Mouse (Mus musculus): ENCODE data around the gene Gm20517.
A peak's percentile ranks its signal among the peaks of the same experiment; 100 is the strongest.
"Not testable (repeated sequence)": the region's sequence is repeated elsewhere in the genome, so short reads cannot be mapped to it uniquely, and the experiment has no call there.

The Gm20517 gene

DNA sequence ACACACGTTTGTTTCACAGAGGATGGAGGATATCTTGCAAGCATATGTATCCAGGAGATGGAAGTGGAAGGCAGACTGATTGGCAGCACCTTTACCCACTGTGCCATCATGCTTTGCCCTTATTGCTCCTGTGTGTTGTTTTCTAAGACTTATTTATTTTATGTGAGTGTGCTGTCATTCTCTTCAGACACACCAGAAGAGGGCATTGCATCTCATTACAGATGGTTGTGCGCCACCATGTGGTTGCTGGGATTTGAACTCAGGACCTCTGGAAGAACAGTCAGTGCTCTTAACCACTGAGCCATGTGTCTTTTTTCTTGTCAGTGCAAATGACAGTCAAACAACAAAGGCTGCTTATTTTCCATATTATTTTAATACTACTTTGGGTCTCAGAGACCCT, 16.4 kb downstream of the Gm20517 start:
- no peak for DNase-seq (ENCODE audit: low read depth, low spot score)

DNA sequence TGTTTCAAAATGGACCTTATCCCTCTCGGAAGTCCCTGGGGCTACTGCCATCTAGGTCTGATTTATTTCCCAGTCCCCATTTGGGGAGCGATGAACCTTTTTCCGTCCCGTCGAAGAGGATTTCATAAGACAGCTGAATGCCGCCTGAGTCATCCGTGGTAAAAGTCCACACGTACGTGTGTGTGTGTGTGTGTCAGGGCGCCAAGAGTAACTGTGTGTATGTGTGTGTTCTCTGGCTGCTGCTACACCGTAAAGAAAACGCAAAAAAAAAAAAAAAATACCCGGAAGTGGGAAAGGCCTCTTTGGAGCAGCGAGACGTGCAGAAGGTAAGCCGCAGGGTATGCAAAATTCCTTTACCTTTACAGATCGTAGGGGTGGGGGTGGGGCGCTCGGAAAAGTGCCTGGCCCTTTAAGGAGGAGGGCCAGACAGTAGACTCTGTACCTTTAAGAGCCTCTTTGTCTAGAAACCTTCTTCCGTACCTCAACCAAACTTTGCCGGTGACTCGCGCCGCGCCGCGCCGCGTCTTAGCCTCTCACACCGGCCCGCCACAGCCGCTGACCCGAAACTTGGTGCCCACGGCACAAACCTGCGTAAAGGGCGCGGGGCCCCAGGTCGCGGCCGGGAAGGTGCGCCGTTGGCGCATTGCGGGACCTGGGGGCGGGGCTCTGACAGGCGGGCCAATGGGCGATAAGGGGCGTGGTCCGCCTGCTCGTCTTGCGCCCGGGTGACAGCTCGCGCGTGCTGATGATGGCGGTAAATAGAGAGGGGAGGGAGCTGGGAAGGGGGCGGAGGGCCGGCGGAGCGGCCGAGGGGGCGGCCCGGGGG, 17.7 kb downstream of the Gm20517 start:
- DNase-seq (ENCODE audit: low read depth, low spot score), result peak; percentile 96

DNA sequence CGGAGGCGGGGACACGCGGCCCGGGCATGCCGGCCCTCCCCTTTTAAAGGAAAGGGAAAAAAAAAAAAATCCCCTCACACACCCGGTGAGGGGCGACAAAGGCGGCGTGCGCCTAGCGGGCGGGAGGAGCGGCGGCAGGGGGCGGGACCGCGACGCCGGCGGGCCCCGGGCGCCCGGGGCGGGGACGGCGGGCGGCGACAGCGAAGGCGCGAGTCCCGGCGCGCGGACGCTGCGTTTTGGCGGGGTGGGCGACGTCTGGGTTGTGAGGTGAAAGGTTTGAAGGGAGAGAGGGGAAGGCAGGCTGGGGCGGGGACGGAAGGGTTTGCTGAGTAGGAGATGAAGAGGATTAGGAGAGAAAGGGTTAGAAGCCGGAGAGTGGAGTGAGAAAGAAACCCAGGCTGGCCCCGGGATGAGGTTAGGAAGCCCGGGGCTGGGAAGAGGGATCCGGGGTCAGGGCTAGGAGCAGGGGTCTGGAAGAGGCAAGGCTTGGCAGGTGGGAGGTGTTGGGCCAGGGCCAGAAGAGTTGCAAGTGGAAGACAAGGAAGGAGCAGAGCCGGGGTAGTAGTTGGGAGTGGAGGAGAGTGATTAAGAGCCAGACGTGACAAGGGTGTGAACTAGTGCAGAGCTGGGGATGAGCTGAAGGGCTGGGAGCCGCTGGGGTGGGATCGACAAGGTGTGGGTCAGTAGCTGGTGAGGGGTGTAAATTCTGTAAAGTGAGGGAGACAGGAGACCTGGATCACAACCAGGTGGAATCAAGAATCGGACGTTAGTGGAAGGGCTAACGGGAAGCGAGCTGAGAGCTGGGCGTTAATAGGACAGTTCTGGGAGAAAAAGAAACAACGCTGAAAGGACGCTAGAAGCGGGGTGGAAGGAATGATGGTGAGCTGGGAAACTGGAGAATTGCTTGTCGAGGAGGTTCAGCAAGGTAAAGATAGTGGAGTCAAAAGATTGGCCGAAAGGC, 18.6 kb downstream of the Gm20517 start:
- peak; percentile 43 for DNase-seq (ENCODE audit: low read depth, low spot score)

DNA sequence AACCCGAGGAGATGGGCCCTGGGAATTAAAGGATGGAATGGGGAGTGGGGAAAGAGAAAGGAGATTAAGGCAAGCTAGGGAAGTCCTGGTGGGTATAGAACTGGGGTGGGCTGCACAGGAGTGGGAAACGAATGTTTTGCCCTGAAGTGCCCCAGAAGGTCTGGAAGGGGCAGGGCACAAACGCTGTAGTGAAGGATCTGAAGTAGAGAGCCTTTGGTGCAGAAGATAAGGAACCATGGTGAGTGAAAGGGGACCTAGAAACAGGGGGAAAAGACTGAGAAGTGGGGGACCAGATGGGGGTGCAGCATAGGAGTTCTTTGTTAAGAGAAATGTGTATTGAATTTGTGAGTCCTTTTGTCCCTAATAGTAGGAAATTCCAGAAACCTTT, 19.3 kb downstream of the Gm20517 start, which contains the start of gene Usp49:
Gene Usp49 (plus strand): TSS at position 13 of the 388 bp plus-strand sequence.
- no peak for DNase-seq (ENCODE audit: low read depth, low spot score)

DNA sequence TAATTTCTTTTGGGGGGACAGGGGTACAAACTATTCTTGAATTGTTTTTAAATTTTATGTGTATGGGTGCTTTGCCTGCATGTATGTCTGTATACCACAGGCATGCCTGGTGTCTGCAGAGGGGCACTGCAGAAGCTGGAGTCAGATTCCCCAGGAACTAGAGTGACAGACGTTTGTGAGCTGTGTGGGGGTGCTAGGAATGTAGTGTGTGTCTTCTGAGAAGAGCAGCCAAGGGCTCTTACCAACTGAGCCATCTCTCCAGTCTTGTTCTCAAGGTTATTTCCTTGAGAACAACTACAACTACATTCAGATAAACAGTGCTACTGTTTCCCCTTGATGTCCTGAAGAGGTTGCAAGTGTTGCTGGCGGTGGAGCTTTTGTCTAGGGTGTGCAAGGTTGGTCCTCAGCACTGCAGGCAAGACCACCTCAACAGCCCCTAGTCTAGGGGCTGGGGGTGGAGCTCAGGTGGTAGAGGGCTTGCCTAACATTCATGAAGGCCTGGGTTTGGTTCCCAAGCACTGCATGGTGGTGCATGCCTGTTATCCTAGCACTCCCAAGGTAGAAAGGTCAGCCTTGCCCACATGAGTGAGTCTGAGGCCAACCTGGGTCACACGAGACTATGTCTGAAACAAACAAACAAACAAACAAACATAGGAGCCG, 20.9 kb downstream of the Gm20517 start:
- DNase-seq (ENCODE audit: low read depth, low spot score), result no peak

DNA sequence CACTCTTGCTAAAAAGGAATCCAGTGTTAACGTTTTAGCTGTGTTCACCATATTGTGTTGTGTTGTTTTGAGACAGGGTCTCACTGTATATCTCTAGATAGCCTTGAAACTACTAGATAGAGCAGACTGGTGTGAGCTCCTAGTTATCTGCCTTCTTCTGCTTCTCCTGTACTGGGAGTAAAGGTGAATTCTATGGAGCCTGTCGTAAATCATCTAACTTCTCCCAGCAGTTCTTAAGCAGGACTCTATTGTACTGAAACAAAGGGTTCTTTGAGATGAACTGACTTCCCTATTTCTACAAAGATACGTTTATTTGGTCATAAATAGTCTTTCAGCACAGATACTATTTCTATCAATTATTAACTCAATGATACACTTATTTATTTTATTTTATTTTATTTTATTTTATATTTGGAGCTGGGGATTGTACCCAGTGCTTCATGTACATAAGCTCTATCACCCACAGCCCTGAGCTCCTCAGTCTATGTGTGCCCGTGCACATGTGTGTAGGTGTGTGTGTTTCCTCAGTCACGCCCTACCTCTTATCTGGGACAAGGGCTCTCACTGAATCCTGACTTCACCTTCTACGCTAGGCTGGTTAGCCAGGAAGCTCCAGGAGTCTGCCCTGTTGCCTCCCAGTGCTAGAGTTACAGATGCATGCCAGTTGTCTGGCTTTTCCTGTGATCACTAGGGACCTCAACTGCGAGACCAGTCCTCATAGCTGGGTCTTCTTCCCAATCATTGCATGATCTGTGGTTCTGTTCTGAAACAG, 22.8 kb downstream of the Gm20517 start:
- DNase-seq (ENCODE audit: low read depth, low spot score), result no peak

DNA sequence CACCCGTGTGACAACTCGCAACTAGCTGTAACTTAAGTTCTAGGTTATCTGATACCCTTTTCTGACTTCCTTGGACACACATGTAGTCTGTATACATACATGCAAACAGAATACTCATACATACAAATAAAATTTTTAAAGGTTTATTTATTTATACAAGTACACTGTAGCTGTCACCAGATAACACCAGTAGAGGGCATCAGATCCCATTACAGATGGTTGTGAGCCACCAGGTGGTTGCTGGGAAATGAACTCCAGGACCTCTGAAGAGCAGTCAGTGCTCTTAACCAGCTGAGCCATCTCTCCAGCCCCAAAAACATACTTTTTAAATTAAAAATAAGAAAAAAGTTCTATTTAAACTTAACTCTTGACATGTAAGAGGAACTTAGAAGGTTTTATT, 31.6 kb downstream of the Gm20517 start:
- DNase-seq (ENCODE audit: low read depth, low spot score), result no peak

- peak; percentile 63 for DNase-seq (ENCODE audit: low read depth, low spot score)
Measured at GRCm38 (mm10) chr17:47646683-47647082, 35.3 kb downstream of the Gm20517 start.

- DNase-seq (ENCODE audit: low read depth, low spot score), result no peak
Measured at GRCm38 (mm10) chr17:47648966-47649365, 37.6 kb downstream of the Gm20517 start.

- no peak for DNase-seq (ENCODE audit: low read depth, low spot score)
Measured at GRCm38 (mm10) chr17:47651953-47652352, 40.6 kb downstream of the Gm20517 start.

DNA sequence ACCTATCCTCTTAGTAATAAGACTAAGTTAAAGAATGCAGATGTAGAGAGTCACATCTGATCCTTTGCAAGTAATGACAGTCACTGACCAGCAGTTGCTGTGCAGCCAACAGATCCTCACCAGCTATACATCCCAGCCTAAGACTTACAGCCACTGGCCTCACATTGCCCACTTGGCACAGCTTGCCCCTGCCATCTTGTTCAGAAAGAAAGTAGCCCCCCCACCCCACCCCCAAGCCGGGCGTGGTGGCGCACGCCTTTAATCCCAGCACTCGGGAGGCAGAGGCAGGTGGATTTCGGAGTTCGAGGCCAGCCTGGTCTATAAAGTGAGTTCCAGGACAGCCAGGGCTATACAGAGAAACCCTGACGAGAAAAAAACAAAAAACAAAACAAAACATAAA, 43.0 kb downstream of the Gm20517 start:
- not testable (repeated sequence) for DNase-seq (ENCODE audit: low read depth, low spot score)

- DNase-seq (ENCODE audit: low read depth, low spot score), result no peak
Measured at GRCm38 (mm10) chr17:47655697-47656096, 44.3 kb downstream of the Gm20517 start.

DNA sequence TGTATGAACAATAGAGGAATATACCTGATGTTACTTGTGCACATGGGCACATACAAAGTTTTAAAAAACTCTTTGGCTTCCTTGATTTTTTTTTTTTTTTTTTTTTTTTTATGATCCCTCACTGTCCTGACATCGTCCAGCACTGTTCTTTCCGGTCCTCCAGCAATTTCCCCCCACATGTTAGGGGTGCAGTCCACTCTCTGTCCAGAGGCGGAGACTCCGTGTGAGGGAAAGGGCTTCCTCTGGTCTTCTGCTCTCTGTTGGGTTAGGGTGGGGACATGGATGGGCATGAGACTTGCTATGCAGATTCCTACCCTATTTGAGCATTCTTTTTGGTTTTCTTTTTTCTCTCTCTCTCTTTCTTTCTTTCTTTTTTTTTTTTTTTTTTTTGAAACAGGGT, 46.5 kb downstream of the Gm20517 start:
- DNase-seq (ENCODE audit: low read depth, low spot score), result no peak

DNA sequence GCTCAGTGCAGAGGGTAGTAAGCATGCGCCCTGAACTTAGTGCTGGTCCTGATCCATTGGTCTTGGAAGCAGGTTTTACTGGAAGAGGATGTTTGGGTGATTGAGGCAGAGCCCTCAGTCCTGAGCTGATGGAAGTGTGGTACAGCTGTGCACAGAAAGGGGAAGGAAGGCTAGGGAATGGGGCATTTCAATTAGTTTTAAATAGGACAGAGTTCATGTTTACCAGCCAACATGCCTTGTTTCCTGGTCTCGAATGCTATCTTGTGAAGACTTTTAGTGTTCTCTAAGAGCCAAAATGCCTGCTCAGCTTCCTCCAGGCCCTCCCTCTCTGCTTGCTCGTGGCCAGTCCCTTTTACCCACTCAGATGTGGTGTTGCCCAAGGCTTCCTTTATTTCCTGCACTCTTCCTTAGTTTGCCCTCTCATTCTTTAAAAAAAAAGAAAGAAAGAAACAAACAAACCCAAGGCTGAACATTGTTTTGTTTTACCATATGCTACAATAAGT, 47.4 kb downstream of the Gm20517 start:
- no peak for DNase-seq (ENCODE audit: low read depth, low spot score)

GRCm38 (mm10) chr17:47663009-47663713, 51.8 kb downstream of the Gm20517 start:
- DNase-seq (ENCODE audit: low read depth, low spot score), result no peak

GRCm38 (mm10) chr17:47664474-47664873, 53.1 kb downstream of the Gm20517 start:
- no peak for DNase-seq (ENCODE audit: low read depth, low spot score)

DNA sequence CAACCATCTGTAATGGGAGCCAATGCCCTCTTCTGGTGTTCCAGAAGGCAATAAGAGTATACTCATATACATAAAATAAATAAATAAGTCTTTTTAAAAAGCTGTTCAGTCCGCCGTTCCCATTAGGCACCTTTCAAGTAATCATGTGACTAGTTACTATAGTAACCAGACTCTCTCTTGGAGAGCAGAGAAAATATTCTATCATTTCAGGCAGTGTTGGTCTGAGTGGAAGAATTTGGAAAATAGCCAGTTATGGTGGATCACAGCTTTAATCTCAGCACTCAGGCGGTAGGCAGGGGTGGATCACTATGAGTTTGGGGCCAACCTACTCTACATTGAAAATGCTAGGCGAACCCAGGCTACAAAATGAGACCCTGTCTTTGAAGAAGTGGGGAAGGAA, 57.8 kb downstream of the Gm20517 start:
- DNase-seq (ENCODE audit: low read depth, low spot score), result peak; percentile 30

DNA sequence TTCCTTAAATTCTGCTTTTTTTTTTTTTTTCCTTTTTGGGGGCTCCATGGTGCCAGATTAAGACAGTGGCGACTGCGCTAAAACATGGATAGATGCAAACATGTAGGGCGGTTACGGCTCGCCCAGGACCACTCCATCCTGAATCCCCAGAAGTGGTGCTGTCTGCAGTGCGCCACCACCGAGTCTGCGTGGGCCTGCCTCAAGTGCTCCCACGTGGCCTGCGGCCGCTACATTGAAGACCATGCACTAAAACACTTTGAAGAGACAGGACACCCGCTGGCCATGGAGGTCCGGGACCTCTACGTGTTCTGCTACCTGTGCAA, 60.6 kb downstream of the Gm20517 start:
- DNase-seq (ENCODE audit: low read depth, low spot score), result peak; percentile 47

DNA sequence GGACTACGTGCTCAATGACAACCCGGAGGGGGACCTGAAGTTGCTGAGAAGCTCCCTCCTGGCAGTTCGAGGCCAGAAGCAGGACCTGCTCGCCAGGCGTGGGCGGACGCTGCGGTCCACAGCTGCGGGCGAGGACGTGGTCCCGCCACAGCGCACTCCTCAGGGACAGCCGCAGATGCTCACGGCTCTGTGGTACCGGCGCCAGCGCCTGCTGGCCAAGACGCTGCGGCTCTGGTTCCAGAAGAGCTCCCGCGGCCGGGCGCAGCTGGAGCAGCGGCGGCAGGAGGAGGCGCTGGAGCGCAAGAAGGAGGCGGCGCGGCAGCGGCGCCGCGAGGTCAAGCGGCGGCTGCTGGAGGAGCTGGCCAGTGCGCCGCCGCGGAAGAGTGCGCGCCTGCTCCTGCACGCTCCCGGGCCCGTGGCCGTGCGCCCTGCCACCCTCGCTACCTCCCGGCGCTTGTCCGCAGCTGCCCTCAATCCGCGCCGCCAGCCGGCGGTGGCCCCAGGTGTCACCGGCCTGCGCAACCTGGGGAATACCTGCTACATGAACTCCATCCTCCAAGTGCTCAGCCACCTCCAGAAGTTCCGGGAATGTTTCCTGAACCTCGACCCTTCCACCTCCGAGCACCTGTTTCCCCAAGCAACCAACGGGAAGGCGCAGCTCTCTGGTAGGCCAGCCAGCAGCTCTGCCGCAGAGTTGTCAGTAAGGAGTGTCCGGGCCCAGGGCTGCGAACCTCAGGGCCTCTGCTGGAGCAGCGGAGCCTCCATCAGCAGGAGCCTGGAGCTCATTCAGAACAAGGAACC, 61.1 kb downstream of the Gm20517 start:
- peak; percentile 71 for DNase-seq (ENCODE audit: low read depth, low spot score)

DNA sequence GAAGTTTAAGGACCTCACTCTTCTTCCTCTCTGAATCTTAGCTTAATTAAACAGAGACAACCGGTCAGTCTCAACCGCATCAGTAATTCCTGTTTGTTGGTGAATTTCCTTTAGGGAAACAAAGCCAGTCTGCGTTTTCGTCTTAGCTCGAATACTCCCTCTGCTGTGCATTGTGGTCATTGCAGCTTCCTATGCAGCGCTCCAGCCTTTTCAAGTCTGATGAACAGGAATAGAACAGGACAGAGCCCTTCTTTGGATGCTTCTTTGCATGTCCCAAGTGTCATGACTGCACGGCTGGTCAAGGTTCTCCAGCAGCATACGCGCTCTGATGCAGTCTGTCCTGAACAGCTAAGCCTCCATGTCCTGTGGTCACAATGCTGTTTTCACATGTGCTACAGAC, 65.2 kb downstream of the Gm20517 start:
- DNase-seq (ENCODE audit: low read depth, low spot score), result peak; percentile 87

All from brain, adult 2 months (tissue).